Mouse (Mus musculus): Measurements from ENCODE around the gene Ugt8a. TPM values are rescaled to one million over a fixed set of nuclear protein-coding genes. Genes with fewer than 3 reads are reported as not detected.

Ugt8a gene
- total and polyA plus RNA-seq, 2 experiments from 2014 or later, result 0.46 TPM; not detected in 1

- H3K27ac ChIP-seq (ENCODE audit: low read depth), result no peak overlapping the region
- DNase-seq (ENCODE audit: low spot score) (no peak), ATAC-seq (ENCODE audit: insufficient read depth, low read depth) (no peak)
- no peak for TF ChIP-seq EP300 (IDR thresholded peaks at IDR 0.05; ENCODE audit: low read depth)
- no peak for TF ChIP-seq CTCF (IDR thresholded peaks at IDR 0.05; ENCODE audit: low read depth)
- no peaks in the 10 kb centered on the region for H3K9me3 ChIP-seq (replicated peaks; ENCODE audit: control insufficient read depth, low read length)
- no peaks in the 10 kb centered on the region for H3K36me3 ChIP-seq (replicated peaks; ENCODE audit: control insufficient read depth, insufficient read depth, low read length)
- H3K27me3 ChIP-seq (ENCODE audit: control insufficient read depth, insufficient read depth, low read length), result no peaks in the 10 kb centered on the region
- no peak overlapping the region for H3K4me2 ChIP-seq (ENCODE audit: low read depth, low read length)
- H3K4me1 ChIP-seq (ENCODE audit: control insufficient read depth, insufficient read depth), result no peaks in the 10 kb centered on the region
- H3K4me3 ChIP-seq (ENCODE audit: low read depth, low read length), result no peak overlapping the region
- WGBS, result 81% methylated on average over 4 of the region's 4 CpGs
- H3K9ac ChIP-seq (replicated peaks; ENCODE audit: low read depth, low read length), result no peak overlapping the region
These were observed 31.0 kb upstream of the Ugt8a start for GRCm38 (mm10) chr3:125969458-125969857.

GRCm38 (mm10) chr3:125956196-125956885 lies 17.9 kb upstream of the Ugt8a start:
- H3K4me3 ChIP-seq (ENCODE audit: low read depth, low read length), result no peak overlapping the region
- 72% methylated on average over 3 of the region's 3 CpGs for WGBS
- H3K27me3 ChIP-seq (ENCODE audit: control insufficient read depth, insufficient read depth, low read length), result no peaks in the 10 kb centered on the region
- no peak overlapping the region for H3K9ac ChIP-seq (replicated peaks; ENCODE audit: low read depth, low read length)
- TF ChIP-seq EP300 (IDR thresholded peaks at IDR 0.05; ENCODE audit: low read depth) (no peak), CTCF (IDR thresholded peaks at IDR 0.05; ENCODE audit: low read depth) (no peak)
- H3K4me1 ChIP-seq (ENCODE audit: control insufficient read depth, insufficient read depth), result no peaks in the 10 kb centered on the region
- H3K4me2 ChIP-seq (ENCODE audit: low read depth, low read length), result no peak overlapping the region
- H3K9me3 ChIP-seq (replicated peaks; ENCODE audit: control insufficient read depth, low read length), result no peaks in the 10 kb centered on the region
- H3K36me3 ChIP-seq (replicated peaks; ENCODE audit: control insufficient read depth, insufficient read depth, low read length), result no peaks in the 10 kb centered on the region
- no peak for ATAC-seq (ENCODE audit: insufficient read depth, low read depth)
- no peak overlapping the region for H3K27ac ChIP-seq (ENCODE audit: low read depth)
- no peak for DNase-seq (ENCODE audit: low spot score)

- DNase-seq (ENCODE audit: low spot score) (no peak), ATAC-seq (ENCODE audit: insufficient read depth, low read depth) (no peak)
- Histone ChIP-seq H3K27ac (ENCODE audit: low read depth) (no peak overlapping the region), H3K4me2 (ENCODE audit: low read depth, low read length) (no peak overlapping the region), H3K4me3 (ENCODE audit: low read depth, low read length) (no peak overlapping the region), H3K9me3 (replicated peaks; ENCODE audit: control insufficient read depth, low read length) (no peaks in the 10 kb centered on the region), H3K4me1 (ENCODE audit: control insufficient read depth, insufficient read depth) (no peaks in the 10 kb centered on the region), H3K9ac (replicated peaks; ENCODE audit: low read depth, low read length) (no peak overlapping the region), H3K27me3 (ENCODE audit: control insufficient read depth, insufficient read depth, low read length) (no peaks in the 10 kb centered on the region), H3K36me3 (replicated peaks; ENCODE audit: control insufficient read depth, insufficient read depth, low read length) (no peaks in the 10 kb centered on the region)
- no peak for TF ChIP-seq CTCF (IDR thresholded peaks at IDR 0.05; ENCODE audit: low read depth)
- TF ChIP-seq EP300 (IDR thresholded peaks at IDR 0.05; ENCODE audit: low read depth), result no peak
- 73% methylated on average over 1 of the region's 1 CpGs for WGBS
These were observed 16.5 kb upstream of the Ugt8a start for GRCm38 (mm10) chr3:125954881-125955280.

GRCm38 (mm10) chr3:125940811-125941210 lies 2.4 kb upstream of the Ugt8a start:
- no peak overlapping the region for H3K9ac ChIP-seq (replicated peaks; ENCODE audit: low read depth, low read length)
- ATAC-seq (ENCODE audit: insufficient read depth, low read depth), result no peak
- no peaks in the 10 kb centered on the region for H3K36me3 ChIP-seq (replicated peaks; ENCODE audit: control insufficient read depth, insufficient read depth, low read length)
- no peak overlapping the region for H3K27ac ChIP-seq (ENCODE audit: low read depth)
- H3K27me3 ChIP-seq (ENCODE audit: control insufficient read depth, insufficient read depth, low read length), result peaks cover 29% of the 10 kb centered on the region
- no peak overlapping the region for H3K4me3 ChIP-seq (ENCODE audit: low read depth, low read length)
- 61% methylated on average over 3 of the region's 3 CpGs for WGBS
- no peak overlapping the region for H3K4me2 ChIP-seq (ENCODE audit: low read depth, low read length)
- no peak for TF ChIP-seq CTCF (IDR thresholded peaks at IDR 0.05; ENCODE audit: low read depth)
- no peak for TF ChIP-seq EP300 (IDR thresholded peaks at IDR 0.05; ENCODE audit: low read depth)
- DNase-seq (ENCODE audit: low spot score), result no peak
- no peaks in the 10 kb centered on the region for H3K9me3 ChIP-seq (replicated peaks; ENCODE audit: control insufficient read depth, low read length)
- no peaks in the 10 kb centered on the region for H3K4me1 ChIP-seq (ENCODE audit: control insufficient read depth, insufficient read depth)

GRCm38 (mm10) chr3:125938756-125939109 lies 314 bp upstream of the Ugt8a start:
- no peak overlapping the region for H3K27ac ChIP-seq (ENCODE audit: low read depth)
- DNase-seq (ENCODE audit: low spot score) (no peak), ATAC-seq (ENCODE audit: insufficient read depth, low read depth) (no peak)
- H3K4me1 ChIP-seq (ENCODE audit: control insufficient read depth, insufficient read depth), result no peaks in the 10 kb centered on the region
- TF ChIP-seq CTCF (IDR thresholded peaks at IDR 0.05; ENCODE audit: low read depth), result no peak
- no peak for TF ChIP-seq EP300 (IDR thresholded peaks at IDR 0.05; ENCODE audit: low read depth)
- peak overlapping the region; percentile 52 for H3K4me3 ChIP-seq (ENCODE audit: low read depth, low read length)
- no peaks in the 10 kb centered on the region for H3K36me3 ChIP-seq (replicated peaks; ENCODE audit: control insufficient read depth, insufficient read depth, low read length)
- WGBS, result under 1% methylated on average over 29 of the region's 37 CpGs
- H3K9ac ChIP-seq (replicated peaks; ENCODE audit: low read depth, low read length), result no peak overlapping the region
- H3K4me2 ChIP-seq (ENCODE audit: low read depth, low read length), result peak overlapping the region; percentile 82
- no peaks in the 10 kb centered on the region for H3K9me3 ChIP-seq (replicated peaks; ENCODE audit: control insufficient read depth, low read length)
- peaks cover 29% of the 10 kb centered on the region for H3K27me3 ChIP-seq (ENCODE audit: control insufficient read depth, insufficient read depth, low read length)

GRCm38 (mm10) chr3:125937536-125938091 lies 805 bp downstream of the Ugt8a start:
- no peak overlapping the region for H3K9ac ChIP-seq (replicated peaks; ENCODE audit: low read depth, low read length)
- ATAC-seq (ENCODE audit: insufficient read depth, low read depth) (no peak), DNase-seq (ENCODE audit: low spot score) (no peak)
- peak overlapping the region; percentile 52 for H3K4me3 ChIP-seq (ENCODE audit: low read depth, low read length)
- TF ChIP-seq EP300 (IDR thresholded peaks at IDR 0.05; ENCODE audit: low read depth) (no peak), CTCF (IDR thresholded peaks at IDR 0.05; ENCODE audit: low read depth) (no peak)
- peak overlapping the region; percentile 82 for H3K4me2 ChIP-seq (ENCODE audit: low read depth, low read length)
- H3K36me3 ChIP-seq (replicated peaks; ENCODE audit: control insufficient read depth, insufficient read depth, low read length), result no peaks in the 10 kb centered on the region
- H3K9me3 ChIP-seq (replicated peaks; ENCODE audit: control insufficient read depth, low read length), result no peaks in the 10 kb centered on the region
- no peak overlapping the region for H3K27ac ChIP-seq (ENCODE audit: low read depth)
- no peaks in the 10 kb centered on the region for H3K4me1 ChIP-seq (ENCODE audit: control insufficient read depth, insufficient read depth)
- 1% methylated on average over 43 of the region's 43 CpGs for WGBS
- H3K27me3 ChIP-seq (ENCODE audit: control insufficient read depth, insufficient read depth, low read length), result peaks cover 29% of the 10 kb centered on the region

Data from heart, postnatal 0 days (tissue).